Mouse (Mus musculus) cortical plate, adult 2 months (tissue): Measurements from ENCODE around the gene Mrpl38.

Experiments used
- CTCF ChIP-seq: fragments of 200-500 bp; IDR thresholded peaks from 2 replicates; pipeline ENCODE4 v1.5.1; 2011; ENCODE audit warnings: mild to moderate bottlenecking, control low read depth, low read length; ENCODE audit not compliant: insufficient read depth; ENCODE audit errors: extremely low read depth
- POLR2A ChIP-seq: fragments of 200-500 bp; IDR thresholded peaks from 2 replicates; pipeline ENCODE4 v1.6.1; 2011; ENCODE audit warnings: mild to moderate bottlenecking, low read length, control low read depth; ENCODE audit not compliant: insufficient read depth; ENCODE audit errors: extremely low read depth

DNA sequence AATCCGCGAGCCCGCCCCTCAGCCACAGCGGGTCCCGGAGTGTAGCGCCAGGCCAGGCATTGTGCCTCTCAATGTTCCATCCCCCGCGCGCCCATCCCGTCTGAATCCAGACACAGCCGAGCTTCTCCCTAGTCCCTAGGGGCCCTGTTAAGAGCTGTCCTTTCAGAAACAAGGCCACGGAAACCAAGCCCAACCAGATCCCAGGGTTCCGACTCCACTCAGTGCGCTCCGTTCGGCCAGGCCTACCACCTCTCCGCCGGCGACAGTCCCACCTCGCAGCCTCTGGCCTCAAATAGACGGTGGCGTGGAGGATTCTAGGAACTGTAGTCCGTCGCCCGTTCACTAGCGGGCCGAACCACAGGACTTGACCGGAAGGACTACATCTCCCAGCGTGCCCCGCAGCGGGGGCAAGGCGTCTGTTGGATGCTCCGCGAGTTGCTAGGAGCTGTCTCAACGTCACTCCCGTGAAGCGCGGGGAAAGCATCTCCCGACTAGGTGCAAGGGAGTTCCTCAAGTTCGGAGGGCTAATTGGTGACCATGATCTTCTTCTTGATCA lies 29.3 kb upstream of the Mrpl38 start, which contains the start of gene Fbf1:
- TF ChIP-seq POLR2A (peak; percentile 92), CTCF (no peak)
